Mouse (Mus musculus) hindbrain, postnatal 0 days (tissue): Measurements from ENCODE around the gene Col4a2. TPM values are rescaled to one million over a fixed set of nuclear protein-coding genes. Genes with fewer than 3 reads are reported as not detected.

Experiments used
- ATAC-seq: fragments of 200-750 bp; cut with Nextera tagmentation; 2 replicates; pipeline ENCODE4 v1.8.0; 2017; ENCODE audit warnings: mild to moderate bottlenecking, moderate TSS enrichment, moderate library complexity
- DNase-seq: peaks from one replicate; pipeline ENCODE4 v3.0.0-alpha.2; 2015; ENCODE audit warnings: low spot score
- H3K27ac ChIP-seq: fragments of 300-500 bp; sonication (generic); 2 replicates; pipeline ENCODE4 v1.5.1; 2014; ENCODE audit warnings: mild to moderate bottlenecking
- H3K27me3 ChIP-seq: fragments of 300-500 bp; sonication (generic); 2 replicates; pipeline ENCODE4 v1.6.1; 2014; ENCODE audit warnings: low read length, mixed read lengths; ENCODE audit not compliant: insufficient read depth
- H3K36me3 ChIP-seq: fragments of 300-500 bp; sonication (generic); 2 replicates; pipeline ENCODE4 v1.6.1; 2014; ENCODE audit warnings: low read length, mixed read lengths; ENCODE audit not compliant: insufficient read depth
- H3K4me1 ChIP-seq: fragments of 300-500 bp; sonication (generic); 2 replicates; pipeline ENCODE4 v1.6.1; 2014; ENCODE audit warnings: antibody characterized with exemption, low read length, mixed read lengths; ENCODE audit not compliant: insufficient read depth
- H3K4me2 ChIP-seq: fragments of 300-500 bp; sonication (generic); 2 replicates; pipeline ENCODE4 v1.6.1; 2014; ENCODE audit warnings: low read depth, mild to moderate bottlenecking, low read length, moderate library complexity, mixed read lengths
- H3K4me3 ChIP-seq: fragments of 300-500 bp; sonication (generic); 2 replicates; pipeline ENCODE4 v1.5.1; 2014; ENCODE audit warnings: low read length
- H3K9ac ChIP-seq: fragments of 300-500 bp; sonication (generic); replicated peaks from 2 replicates; pipeline ENCODE4 v1.6.1; 2014; ENCODE audit warnings: mild to moderate bottlenecking, low read length, moderate library complexity, mixed read lengths
- H3K9me3 ChIP-seq: fragments of 300-500 bp; sonication (generic); 2 replicates; pipeline ENCODE4 v1.6.1; 2016; ENCODE audit warnings: low read length, mixed read lengths
- CTCF ChIP-seq: IDR thresholded peaks from 2 replicates; pipeline ENCODE4 v1.5.1; 2016; ENCODE audit warnings: antibody characterized with exemption, control low read depth, low read depth
- WGBS: fragments of 180-500 bp; shearing (Covaris S2); extraction: QIAGEN DNeasy Blood & Tissue Kit; methylation state at CpG from one replicate; pipeline ENCODE4 v1.1.7; 2014; 5-methylcytosine and 5-hydroxymethylcytosine counted together
- polyA plus RNA-seq: library from polyadenylated mRNA; unstranded; fragments of >200 nt; fragmentation: Nextera tagmentation; extraction: Ambion mirVana; gene quantifications from 2 replicates; pipeline ENCODE4 v1.2.1, GENCODE M21; 2015
- total RNA-seq: library from RNA; depleted of rRNA; stranded (reverse); fragments of >200 nt; gene quantifications from 2 replicates; pipeline ENCODE4 v1.2.3, GENCODE M21; 2014

The Col4a2 gene
- total and polyA plus RNA-seq, 2 experiments from 2014 or later = 27.8 to 76.6 TPM

- no peak for DNase-seq
- Histone ChIP-seq H3K36me3 (no peaks in the 10 kb centered on the region), H3K4me1 (0 out of 2 replicates have a peak, but pooled peaks cover 4% of the 10 kb centered on the region), H3K27me3 (peaks cover 5% of the 10 kb centered on the region; the same call in 1 of the 2 replicates), H3K4me2 (no peak overlapping the region), H3K4me3 (no peak overlapping the region), H3K9ac (no peak overlapping the region), H3K27ac (no peak overlapping the region), H3K9me3 (no peaks in the 10 kb centered on the region)
- ATAC-seq = no peak
- no peak for TF ChIP-seq CTCF
- 93% methylated on average over 6 of the region's 6 CpGs for WGBS
Observed at GRCm38 (mm10) chr8:11304027-11304601, 8.5 kb upstream of the Col4a2 start.

GRCm38 (mm10) chr8:11305539-11305938 lies 7.1 kb upstream of the Col4a2 start:
- Histone ChIP-seq H3K4me2 (no peak overlapping the region), H3K9me3 (no peaks in the 10 kb centered on the region), H3K4me3 (no peak overlapping the region), H3K4me1 (0 out of 2 replicates have a peak, but pooled peaks cover 3% of the 10 kb centered on the region), H3K36me3 (no peaks in the 10 kb centered on the region), H3K9ac (no peak overlapping the region), H3K27ac (no peak overlapping the region), H3K27me3 (peaks cover 9% of the 10 kb centered on the region; the same call in 1 of the 2 replicates)
- ATAC-seq (no peak), DNase-seq (no peak)
- TF ChIP-seq CTCF = no peak
- WGBS = 97% methylated on average over 1 of the region's 1 CpGs

DNA sequence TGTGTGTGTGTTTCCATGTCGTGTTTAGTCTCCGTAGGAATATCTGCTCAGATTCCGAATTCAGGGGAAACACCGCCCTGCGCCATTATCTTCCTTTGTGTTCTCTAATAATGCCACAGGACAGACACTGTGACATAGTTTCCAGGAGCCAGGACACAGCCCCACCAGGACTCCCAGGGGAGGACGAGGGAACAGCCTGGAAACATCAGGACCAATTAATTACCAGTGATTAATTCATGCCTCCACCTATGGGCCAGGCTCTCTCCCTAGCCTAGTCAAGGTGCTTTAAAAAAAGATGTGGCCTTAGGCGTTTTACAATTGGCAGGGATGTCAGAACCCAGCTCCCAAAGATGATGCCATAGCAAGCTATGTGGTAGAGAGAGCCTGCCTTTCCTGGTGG lies 5.2 kb upstream of the Col4a2 start:
- Histone ChIP-seq H3K4me3 (no peak overlapping the region), H3K4me1 (no peaks in the 10 kb centered on the region), H3K36me3 (no peaks in the 10 kb centered on the region), H3K27me3 (peaks cover 9% of the 10 kb centered on the region; the same call in 1 of the 2 replicates), H3K27ac (no peak overlapping the region), H3K9me3 (no peaks in the 10 kb centered on the region), H3K9ac (no peak overlapping the region), H3K4me2 (no peak overlapping the region)
- TF ChIP-seq CTCF = no peak
- no peak for ATAC-seq
- WGBS = 58% methylated on average over 7 of the region's 7 CpGs
- peak; percentile 12 for DNase-seq

GRCm38 (mm10) chr8:11308570-11308998 lies 4.0 kb upstream of the Col4a2 start:
- 25% methylated on average over 7 of the region's 7 CpGs for WGBS
- no peaks in the 10 kb centered on the region for H3K9me3 ChIP-seq
- no peak overlapping the region for H3K4me2 ChIP-seq
- no peak overlapping the region for H3K4me3 ChIP-seq
- H3K27ac ChIP-seq = no peak overlapping the region
- no peak overlapping the region for H3K9ac ChIP-seq
- H3K4me1 ChIP-seq = 0 out of 2 replicates have a peak, but pooled peaks cover 4% of the 10 kb centered on the region
- H3K36me3 ChIP-seq = no peaks in the 10 kb centered on the region
- no peak for ATAC-seq
- peaks cover 9% of the 10 kb centered on the region; the same call in 1 of the 2 replicates for H3K27me3 ChIP-seq
- no peak for DNase-seq
- TF ChIP-seq CTCF = no peak

- H3K27me3 ChIP-seq = peaks cover 9% of the 10 kb centered on the region
- TF ChIP-seq CTCF = no peak
- ATAC-seq = no peak
- no peak overlapping the region for H3K4me3 ChIP-seq
- no peak for DNase-seq
- no peak overlapping the region for H3K27ac ChIP-seq
- H3K4me1 ChIP-seq = 0 out of 2 replicates have a peak, but pooled peaks cover 4% of the 10 kb centered on the region
- H3K9me3 ChIP-seq = no peaks in the 10 kb centered on the region
- no peak overlapping the region for H3K4me2 ChIP-seq
- no peaks in the 10 kb centered on the region for H3K36me3 ChIP-seq
- no peak overlapping the region for H3K9ac ChIP-seq
- WGBS = 47% methylated on average over 5 of the region's 5 CpGs
Observed at GRCm38 (mm10) chr8:11309226-11309625, 3.4 kb upstream of the Col4a2 start.

- TF ChIP-seq CTCF = no peak
- ATAC-seq = no peak
- Histone ChIP-seq H3K27ac (no peak overlapping the region), H3K9ac (no peak overlapping the region), H3K4me1 (0 out of 2 replicates have a peak, but pooled peaks cover 4% of the 10 kb centered on the region), H3K9me3 (no peaks in the 10 kb centered on the region), H3K27me3 (peaks cover 13% of the 10 kb centered on the region), H3K4me2 (peak overlapping the region; percentile 89), H3K4me3 (no peak overlapping the region), H3K36me3 (no peaks in the 10 kb centered on the region)
- no peak for DNase-seq
- 74% methylated on average over 2 of the region's 2 CpGs for WGBS
Observed at GRCm38 (mm10) chr8:11310049-11310448, 2.6 kb upstream of the Col4a2 start.

- no peaks in the 10 kb centered on the region for H3K36me3 ChIP-seq
- peak overlapping the region; percentile 89 for H3K4me2 ChIP-seq
- peaks cover 13% of the 10 kb centered on the region for H3K27me3 ChIP-seq
- H3K27ac ChIP-seq = peak overlapping the region; percentile 67
- TF ChIP-seq CTCF = no peak
- 5% methylated on average over 34 of the region's 34 CpGs for WGBS
- peak overlapping the region; percentile 71 for H3K9ac ChIP-seq
- no peaks in the 10 kb centered on the region for H3K9me3 ChIP-seq
- H3K4me1 ChIP-seq = 0 out of 2 replicates have a peak, but pooled peaks cover 4% of the 10 kb centered on the region
- DNase-seq (peak; percentile 46), ATAC-seq (peak; percentile 21)
- H3K4me3 ChIP-seq = peak overlapping the region; percentile 63
Observed at GRCm38 (mm10) chr8:11311681-11312348, 790 bp upstream of the Col4a2 start.
